Mouse (Mus musculus) heart, adult 9 months (tissue): ENCODE results near the gene Hspb9.

Source experiments
- DNase-seq, 2 experiments: peaks; one replicate each; pipeline ENCODE4 v3.0.0; 2022; ENCODE audit warnings: low spot score in 2 of 2

The Hspb9 gene

GRCm38 (mm10) chr11:100713735-100714533 is at the start of gene Hspb9:
Gene Hspb9, plus strand, starts transcription at chr11:100713850.
- DNase-seq: peak; percentile 80 to 84

- DNase-seq: no peak
Observed at GRCm38 (mm10) chr11:100671049-100671448, 42.6 kb upstream of the Hspb9 start.

- DNase-seq: peak; percentile 54 to 69
Observed at GRCm38 (mm10) chr11:100671956-100672355, 41.7 kb upstream of the Hspb9 start.

GRCm38 (mm10) chr11:100673169-100673568 is 40.5 kb upstream of the Hspb9 start:
- DNase-seq: peak; percentile 50 to 63

GRCm38 (mm10) chr11:100677810-100678209 is 35.8 kb upstream of the Hspb9 start:
- DNase-seq: no peak

- no peak for DNase-seq
Observed at GRCm38 (mm10) chr11:100681826-100682225, 31.8 kb upstream of the Hspb9 start.

- DNase-seq: no peak
Observed at GRCm38 (mm10) chr11:100682526-100682925, 31.1 kb upstream of the Hspb9 start.

- no peak for DNase-seq
Observed at GRCm38 (mm10) chr11:100684084-100684483, 29.6 kb upstream of the Hspb9 start.

- DNase-seq: no peak
Observed at GRCm38 (mm10) chr11:100685371-100685770, 28.3 kb upstream of the Hspb9 start.

- DNase-seq: no peak
Observed at GRCm38 (mm10) chr11:100687265-100687664, 26.4 kb upstream of the Hspb9 start.

- no peak for DNase-seq
Observed at GRCm38 (mm10) chr11:100688443-100688842, 25.2 kb upstream of the Hspb9 start.

- DNase-seq: no peak
Observed at GRCm38 (mm10) chr11:100690389-100690788, 23.3 kb upstream of the Hspb9 start.

GRCm38 (mm10) chr11:100692164-100692616 is 21.5 kb upstream of the Hspb9 start, which contains the start of gene Zfp385c:
Gene Zfp385c, minus strand, starts transcription at chr11:100692455.
- DNase-seq: no peak

- no peak for DNase-seq
Observed at GRCm38 (mm10) chr11:100693154-100693553, 20.5 kb upstream of the Hspb9 start.

GRCm38 (mm10) chr11:100694926-100695325 is 18.7 kb upstream of the Hspb9 start:
- DNase-seq: peak; percentile 62 to 71

GRCm38 (mm10) chr11:100697921-100698320 is 15.7 kb upstream of the Hspb9 start:
- DNase-seq: no peak

GRCm38 (mm10) chr11:100700710-100701109 is 12.9 kb upstream of the Hspb9 start:
- no peak for DNase-seq

GRCm38 (mm10) chr11:100701301-100701700 is 12.3 kb upstream of the Hspb9 start:
- peak; percentile 54 to 71 for DNase-seq

- DNase-seq: peak; percentile 57 to 77
Observed at GRCm38 (mm10) chr11:100702081-100702851, 11.4 kb upstream of the Hspb9 start.

- DNase-seq: no peak
Observed at GRCm38 (mm10) chr11:100702906-100703305, 10.7 kb upstream of the Hspb9 start.

- no peak for DNase-seq
Observed at GRCm38 (mm10) chr11:100703366-100703765, 10.3 kb upstream of the Hspb9 start.

GRCm38 (mm10) chr11:100703851-100704531 is 9.7 kb upstream of the Hspb9 start, which contains the start of gene Dhx58:
Gene Dhx58, minus strand, starts transcription at chr11:100704271.
- DNase-seq: peak; percentile 46 to 56
